Mouse (Mus musculus) erythroblast, embryonic 14.5 days (primary cell): ENCODE measurements around the gene Pgm5. TPM values are rescaled to one million over a fixed set of nuclear protein-coding genes. Genes with fewer than 3 reads are reported as not detected.

Experiments
- H3K27me3 ChIP-seq: 2 replicates; pipeline ENCODE4 v1.6.1; 2012; ENCODE audit warnings: inconsistent platforms; ENCODE audit not compliant: control insufficient read depth
- H3K36me3 ChIP-seq: 2 replicates; pipeline ENCODE4 v1.6.1; 2012; ENCODE audit warnings: mild to moderate bottlenecking, inconsistent platforms; ENCODE audit not compliant: control insufficient read depth
- H3K4me1 ChIP-seq: 2 replicates; pipeline ENCODE4 v1.6.1; 2012; ENCODE audit warnings: inconsistent platforms; ENCODE audit not compliant: control insufficient read depth
- H3K4me3 ChIP-seq: replicated peaks from 2 replicates; pipeline ENCODE3; 2012; ENCODE audit warnings: moderate library complexity, mild to moderate bottlenecking, inconsistent platforms
- H3K9me3 ChIP-seq: 2 replicates; pipeline ENCODE4 v1.6.1; 2012; ENCODE audit warnings: low read length, inconsistent platforms, mixed read lengths; ENCODE audit not compliant: control insufficient read depth
- GATA1 ChIP-seq: IDR thresholded peaks from 2 replicates; pipeline ENCODE4 v1.6.1; 2012; ENCODE audit warnings: low read length, inconsistent platforms, mixed read lengths
- TAL1 ChIP-seq: IDR thresholded peaks from 3 replicates; pipeline ENCODE4 v1.6.1; 2012; ENCODE audit warnings: low read length, inconsistent platforms, mixed read lengths
- polyA plus RNA-seq: library from polyadenylated mRNA; stranded (reverse); fragments of >175 nt; gene quantifications from 2 replicates; pipeline ENCODE4 v1.2.3, GENCODE M21; 2012

The Pgm5 gene
- polyA plus RNA-seq, 1 experiment: not detected

DNA sequence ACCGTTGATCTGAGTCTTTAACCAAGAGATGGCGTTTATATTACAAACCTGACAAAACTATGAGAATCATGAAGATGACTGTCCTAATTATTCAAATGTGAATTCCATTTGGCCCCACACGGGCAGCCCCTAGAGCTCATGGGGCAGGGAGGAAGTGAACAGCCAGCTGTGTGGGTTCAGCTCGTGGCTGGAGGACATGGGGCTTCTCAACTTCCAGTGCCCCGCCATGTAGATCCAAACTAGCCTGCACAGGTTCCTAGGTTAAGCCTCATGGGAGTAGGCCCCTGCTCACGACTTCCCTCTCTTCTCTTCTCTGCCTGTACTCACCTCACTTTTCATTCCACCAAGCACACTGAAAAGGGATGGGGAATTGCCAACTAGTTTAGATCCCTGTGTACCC is 173.3 kb downstream of the Pgm5 start:
- no peaks in the 10 kb centered on the region for H3K4me1 ChIP-seq
- no peak for TF ChIP-seq TAL1
- no peak for TF ChIP-seq GATA1
- no peaks in the 10 kb centered on the region for H3K27me3 ChIP-seq
- H3K9me3 ChIP-seq: no peaks in the 10 kb centered on the region
- H3K4me3 ChIP-seq: no peak overlapping the region
- H3K36me3 ChIP-seq: no peaks in the 10 kb centered on the region

DNA sequence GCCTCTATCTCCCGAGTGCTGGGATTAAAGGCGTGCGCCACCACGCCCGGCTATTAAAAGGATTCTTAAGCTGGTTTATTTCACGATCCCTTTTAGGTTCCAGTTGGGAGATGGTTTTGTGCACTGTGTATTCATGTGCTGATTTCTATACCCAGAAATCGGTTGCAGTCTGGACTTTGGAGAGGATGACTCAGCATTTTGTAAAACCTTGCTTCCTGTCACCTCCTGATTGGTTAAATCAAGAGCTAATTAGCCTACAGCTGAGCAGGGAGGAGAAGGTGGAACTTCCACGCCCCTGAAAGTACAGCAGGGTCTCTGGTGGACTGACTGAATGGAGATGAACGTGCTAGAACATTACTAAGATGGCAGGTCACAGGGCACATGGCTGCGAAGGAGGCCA is 175.2 kb downstream of the Pgm5 start:
- H3K9me3 ChIP-seq: no peaks in the 10 kb centered on the region
- no peak overlapping the region for H3K4me3 ChIP-seq
- H3K27me3 ChIP-seq: no peaks in the 10 kb centered on the region
- H3K36me3 ChIP-seq: no peaks in the 10 kb centered on the region
- no peaks in the 10 kb centered on the region for H3K4me1 ChIP-seq
- no peak for TF ChIP-seq TAL1
- TF ChIP-seq GATA1: no peak

DNA sequence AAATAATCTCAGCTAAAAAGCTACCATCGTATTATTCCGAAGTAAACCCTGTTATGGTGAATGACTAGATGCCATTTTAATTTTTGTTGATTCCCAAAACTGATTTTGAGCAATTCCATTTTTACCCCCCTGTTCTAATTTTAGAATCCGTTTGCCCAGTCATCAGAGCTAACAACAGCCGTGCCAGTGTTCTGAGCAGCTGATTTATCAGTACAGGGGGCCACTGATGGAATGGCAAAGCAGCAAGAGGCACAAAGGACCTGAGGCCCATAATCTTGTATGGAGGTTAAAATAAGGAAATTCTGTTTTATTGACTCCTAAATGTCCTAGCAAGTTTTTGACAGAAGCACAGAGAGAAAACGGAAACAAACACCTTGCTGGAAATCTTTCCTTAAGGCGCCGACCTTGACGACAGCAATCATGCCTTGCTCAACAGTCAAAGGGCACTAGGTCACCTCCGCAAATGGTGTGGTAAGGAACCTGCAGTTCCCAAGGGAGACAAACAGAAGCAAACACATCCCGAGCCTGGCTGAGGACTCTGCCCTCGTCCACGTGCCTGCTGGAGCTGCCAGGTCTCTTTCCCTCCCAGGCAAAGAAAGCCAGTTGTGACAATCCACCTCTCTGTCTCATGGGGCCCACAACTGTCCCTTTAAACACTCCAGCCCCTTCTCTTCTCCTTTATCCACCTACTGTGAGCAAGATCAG is 178.5 kb downstream of the Pgm5 start:
- no peaks in the 10 kb centered on the region for H3K36me3 ChIP-seq
- H3K9me3 ChIP-seq: no peaks in the 10 kb centered on the region
- no peaks in the 10 kb centered on the region for H3K27me3 ChIP-seq
- TF ChIP-seq TAL1 (no peak), GATA1 (no peak)
- no peak overlapping the region for H3K4me3 ChIP-seq
- H3K4me1 ChIP-seq: no peaks in the 10 kb centered on the region

DNA sequence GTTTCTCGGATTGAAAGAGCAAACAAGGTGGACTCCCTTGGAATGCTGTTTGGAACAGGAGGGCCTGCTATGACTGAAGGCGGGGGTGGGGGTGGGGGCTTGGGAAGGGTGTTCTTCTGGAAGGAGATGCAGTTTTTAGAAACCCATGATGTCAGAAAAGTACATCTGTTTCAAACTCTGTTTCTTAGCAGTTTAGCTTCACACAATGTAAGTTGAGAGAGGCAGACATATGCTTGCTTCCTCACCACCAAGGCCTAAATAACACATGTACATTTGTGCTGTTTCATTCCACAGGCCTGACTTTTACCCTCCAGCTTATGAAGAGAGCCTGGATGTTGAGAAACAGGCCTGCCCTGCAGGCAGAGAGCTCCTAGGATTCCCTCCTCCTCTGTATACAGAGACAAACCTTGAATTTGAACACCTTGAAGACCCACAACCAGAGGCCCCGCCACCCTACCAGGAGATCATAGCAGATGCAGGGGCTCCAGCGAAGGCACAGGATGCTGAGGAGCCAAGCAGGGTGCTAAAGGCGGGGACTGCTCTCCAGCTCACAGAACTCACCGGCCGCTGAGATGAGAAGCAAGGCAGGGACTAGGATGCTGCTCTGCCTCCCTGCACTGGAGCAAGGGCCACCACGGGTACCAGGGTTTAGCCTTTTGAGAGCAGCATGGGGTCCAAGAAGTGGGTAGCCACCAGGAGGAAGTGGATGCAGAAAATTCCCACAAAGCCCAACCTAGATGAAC is 184.2 kb downstream of the Pgm5 start:
- Histone ChIP-seq H3K36me3 (no peaks in the 10 kb centered on the region), H3K27me3 (no peaks in the 10 kb centered on the region)
- no peak for TF ChIP-seq GATA1
- TF ChIP-seq TAL1: no peak

DNA sequence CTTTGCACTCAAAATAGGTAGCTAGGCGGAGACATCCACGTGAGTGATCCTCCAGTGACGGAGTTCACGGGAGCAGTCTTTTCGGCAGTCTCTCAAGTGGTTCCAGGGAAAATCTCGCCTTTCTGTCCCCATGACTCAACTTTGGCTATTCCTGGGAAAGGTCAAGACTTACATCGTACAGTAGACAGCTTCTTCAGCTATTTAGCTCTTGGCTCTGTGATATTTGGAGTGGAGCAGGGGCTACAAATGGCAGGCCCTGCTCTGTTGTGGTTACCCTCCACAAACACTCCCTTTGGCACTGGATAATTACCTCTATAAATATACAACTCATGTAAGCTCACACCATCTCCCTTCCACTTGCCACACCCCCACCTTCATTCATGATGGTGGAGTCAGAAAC is 185.2 kb downstream of the Pgm5 start:
- no peak for TF ChIP-seq TAL1
- no peak for TF ChIP-seq GATA1
- Histone ChIP-seq H3K9me3 (no peaks in the 10 kb centered on the region), H3K36me3 (no peaks in the 10 kb centered on the region), H3K4me3 (no peak overlapping the region), H3K4me1 (no peaks in the 10 kb centered on the region), H3K27me3 (no peaks in the 10 kb centered on the region)

More for the DNA sequence above, 184.2 kb downstream of the Pgm5 start:
- no peaks in the 10 kb centered on the region for H3K4me1 ChIP-seq
- no peak overlapping the region for H3K4me3 ChIP-seq
- no peaks in the 10 kb centered on the region for H3K9me3 ChIP-seq

DNA sequence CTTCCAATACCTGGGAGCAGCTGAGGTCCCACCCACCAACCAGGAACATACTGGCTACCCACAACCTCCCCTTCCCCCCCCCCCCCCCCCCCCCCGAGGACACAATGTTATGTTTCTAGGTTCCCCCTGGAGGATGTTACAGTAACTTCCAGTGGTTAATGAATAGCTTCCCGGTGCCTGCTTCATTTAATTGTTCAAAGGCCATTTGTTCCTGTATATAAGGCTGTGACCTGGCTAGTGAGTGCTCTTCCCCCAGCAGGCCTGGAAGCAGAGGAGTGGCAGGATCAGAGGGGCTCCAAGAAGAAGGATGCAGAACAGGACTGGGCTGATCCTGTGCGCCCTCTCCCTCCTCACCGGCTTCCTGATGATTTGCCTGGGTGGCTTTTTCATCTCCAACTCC is 187.9 kb downstream of the Pgm5 start, which contains the start of gene Tmem252:
TSS of gene Tmem252 (plus strand) at position 247 of the 400 bp plus-strand sequence.
- no peak for TF ChIP-seq GATA1
- no peak for TF ChIP-seq TAL1
- Histone ChIP-seq H3K27me3 (no peaks in the 10 kb centered on the region), H3K36me3 (no peaks in the 10 kb centered on the region), H3K4me3 (no peak within 1 kb of the TSS), H3K4me1 (no peaks in the 10 kb centered on the region), H3K9me3 (no peaks in the 10 kb centered on the region)

DNA sequence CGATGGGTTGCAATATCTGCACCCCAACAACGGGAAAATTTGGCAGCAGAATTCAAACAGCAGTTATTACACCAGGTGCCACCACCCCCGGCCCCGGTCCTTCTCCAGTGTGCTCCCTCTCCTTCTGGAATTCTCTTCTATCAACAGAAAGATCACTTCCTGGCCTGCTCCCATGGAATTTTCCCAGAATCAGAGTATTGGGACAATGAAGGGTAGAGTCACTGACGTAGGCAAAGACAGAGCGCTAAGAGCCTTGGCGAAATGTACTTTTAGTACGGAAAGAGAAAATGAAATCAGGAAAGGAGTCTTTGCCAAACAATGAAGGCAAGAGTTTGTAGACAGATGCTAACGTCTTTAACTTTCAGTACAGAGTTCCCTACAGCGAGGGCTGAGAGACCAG is 188.3 kb downstream of the Pgm5 start:
- Histone ChIP-seq H3K27me3 (no peaks in the 10 kb centered on the region), H3K36me3 (no peaks in the 10 kb centered on the region), H3K9me3 (no peaks in the 10 kb centered on the region), H3K4me3 (no peak overlapping the region), H3K4me1 (no peaks in the 10 kb centered on the region)
- TF ChIP-seq GATA1: no peak
- no peak for TF ChIP-seq TAL1

DNA sequence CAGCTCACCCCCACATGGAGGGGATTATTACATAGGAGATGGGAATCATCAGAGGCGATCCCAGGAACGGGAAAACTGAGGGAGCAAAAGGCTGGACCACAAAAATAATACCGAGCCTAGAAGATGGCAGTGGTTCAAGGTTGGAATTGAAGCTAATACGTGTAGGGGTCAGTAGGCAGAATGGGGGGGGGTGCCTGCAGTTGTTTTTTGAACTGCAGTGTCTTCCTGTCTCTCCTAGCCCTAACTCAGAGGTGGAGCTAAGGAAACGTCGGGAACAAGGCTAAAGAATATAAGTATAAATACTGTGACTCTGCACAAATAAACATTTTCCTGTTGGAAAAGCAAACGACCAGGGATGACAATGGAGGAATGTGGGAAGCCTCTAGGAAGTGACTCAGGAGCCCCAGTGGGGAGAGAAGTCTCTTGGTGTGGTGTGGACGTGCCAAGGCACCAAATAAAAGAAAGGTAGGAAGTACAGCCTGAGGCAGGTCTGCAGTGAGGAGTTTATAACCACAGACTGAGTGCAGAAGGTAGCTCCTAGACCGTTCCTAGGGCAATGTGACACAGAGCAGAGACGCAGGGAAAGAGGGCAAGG is 189.2 kb downstream of the Pgm5 start:
- Histone ChIP-seq H3K27me3 (no peaks in the 10 kb centered on the region), H3K9me3 (no peaks in the 10 kb centered on the region), H3K4me1 (no peaks in the 10 kb centered on the region), H3K4me3 (no peak overlapping the region), H3K36me3 (no peaks in the 10 kb centered on the region)
- TF ChIP-seq GATA1 (no peak), TAL1 (no peak)

DNA sequence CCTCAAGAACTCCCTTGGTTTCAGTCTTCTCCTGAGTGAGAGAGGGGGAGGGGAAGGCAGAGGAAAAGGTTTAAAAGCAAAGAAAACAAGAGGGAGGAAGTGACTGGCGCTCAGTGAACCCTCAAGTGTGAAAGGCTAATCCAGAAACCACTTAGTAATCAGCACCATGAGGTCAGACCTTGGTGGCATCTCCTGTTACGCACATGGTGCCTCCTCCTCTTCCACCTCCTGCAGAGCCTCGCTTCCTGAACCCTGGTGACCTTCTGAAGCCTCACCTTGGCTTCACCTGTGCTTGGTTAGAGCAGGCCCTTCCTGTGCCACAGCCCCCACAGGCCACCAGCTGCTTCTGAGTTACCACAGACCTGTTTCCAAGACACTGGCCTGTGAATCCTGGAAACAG is 190.1 kb downstream of the Pgm5 start:
- Histone ChIP-seq H3K4me1 (no peaks in the 10 kb centered on the region), H3K9me3 (no peaks in the 10 kb centered on the region), H3K36me3 (no peaks in the 10 kb centered on the region), H3K4me3 (no peak overlapping the region), H3K27me3 (no peaks in the 10 kb centered on the region)
- TF ChIP-seq TAL1 (no peak), GATA1 (no peak)
